Mouse (Mus musculus) central nervous system, embryonic 18 days (tissue): ENCODE results near the gene Usp54. TPM values are rescaled to one million over a fixed set of nuclear protein-coding genes. Genes with fewer than 3 reads are reported as not detected.

Experiments used
- polyA plus RNA-seq: library from polyadenylated mRNA; depleted of rRNA; stranded (reverse); fragments of >200 nt; gene quantifications from 2 replicates; pipeline ENCODE4 v1.2.3, GENCODE M21; 2012; rRNA removed

Usp54 gene
- polyA plus RNA-seq: 24.4 and 27.1 TPM in 2 replicates

GRCm38 (mm10) chr14:20640644-20641437 lies at the start of gene Usp54:
Usp54 (minus strand) TSS chr14:20641063.

GRCm38 (mm10) chr14:20674064-20674833 lies 33.4 kb upstream of the Usp54 start, which contains the start of gene Sec24c:
Sec24c (plus strand) TSS chr14:20674308.

GRCm38 (mm10) chr14:20668154-20668810 lies 27.4 kb upstream of the Usp54 start, which contains the start of gene Synpo2l:
Synpo2l (minus strand) TSS chr14:20668354.

GRCm38 (mm10) chr14:20656361-20656760 lies 15.5 kb upstream of the Usp54 start, which contains the start of gene Myoz1:
Myoz1 (minus strand) TSS chr14:20656540.

GRCm38 (mm10) chr14:20546415-20546814 lies 94.4 kb downstream of the Usp54 start, which contains the start of gene Ppp3cb:
Ppp3cb (minus strand) TSS chr14:20546573.

Other genes with a start within 250 kb of the Usp54 start
- 40.9 and 49.2 TPM in 2 replicates for gene Mrps16, start 247.4 kb downstream of the Usp54 start, polyA plus RNA-seq
- gene Cfap70, start 188.8 kb downstream of the Usp54 start, polyA plus RNA-seq: 1.0 and 1.7 TPM in 2 replicates
- gene Anxa7, start 160.9 kb downstream of the Usp54 start, polyA plus RNA-seq: 36.4 and 39.5 TPM in 2 replicates
- 1.1 and 1.2 TPM in 2 replicates for gene Mss51, start 144.2 kb downstream of the Usp54 start, polyA plus RNA-seq
- 155 and 157 TPM in 2 replicates for gene Ppp3cb, start 94.5 kb downstream of the Usp54 start, polyA plus RNA-seq
- 0.39 and 7.4 TPM in 2 replicates for gene Myoz1, start 15.5 kb upstream of the Usp54 start, polyA plus RNA-seq
- 0.09 and 1.5 TPM in 2 replicates for gene Synpo2l, start 27.3 kb upstream of the Usp54 start, polyA plus RNA-seq
- gene Sec24c, start 33.2 kb upstream of the Usp54 start, polyA plus RNA-seq: 118 and 135 TPM in 2 replicates
- 21.2 and 22.4 TPM in 2 replicates for gene Fut11, start 53.9 kb upstream of the Usp54 start, polyA plus RNA-seq
- gene Chchd1, start 61.9 kb upstream of the Usp54 start, polyA plus RNA-seq: 134 and 156 TPM in 2 replicates
- 167 and 183 TPM in 2 replicates for gene Zswim8, start 66.5 kb upstream of the Usp54 start, polyA plus RNA-seq
- gene Ndst2, start 93.5 kb upstream of the Usp54 start, polyA plus RNA-seq: 29.6 and 29.8 TPM in 2 replicates
- gene Camk2g, start 153.0 kb upstream of the Usp54 start, polyA plus RNA-seq: 118 TPM in 2 replicates
- 1.4 and 1.6 TPM in 2 replicates for gene Plau, start 195.6 kb upstream of the Usp54 start, polyA plus RNA-seq